Mouse (Mus musculus) frontal cortex, postnatal 36 days (tissue): ENCODE results near the gene Tbc1d19.
A peak's percentile ranks its signal among the peaks of the same experiment; 100 is the strongest.

Experiments used
- DNase-seq, 2 experiments: peaks; one replicate each; pipeline ENCODE4 v3.0.0; 2022; ENCODE audit warnings: low spot score in 2 of 2

Tbc1d19 gene

GRCm38 (mm10) chr5:53809115-53809991 lies at the start of gene Tbc1d19:
Gene Tbc1d19 (plus strand): TSS chr5:53809606.
- DNase-seq, result peak; percentile 87 to 89

GRCm38 (mm10) chr5:53759912-53760311 lies 49.5 kb upstream of the Tbc1d19 start:
- no peak for DNase-seq

- peak; percentile 8 to 41 for DNase-seq
These were observed 48.5 kb upstream of the Tbc1d19 start for GRCm38 (mm10) chr5:53760914-53761313.

GRCm38 (mm10) chr5:53761346-53761745 lies 48.1 kb upstream of the Tbc1d19 start:
- no peak for DNase-seq

- DNase-seq, result no peak
These were observed 24.4 kb upstream of the Tbc1d19 start for GRCm38 (mm10) chr5:53784818-53785520.

- no peak for DNase-seq
These were observed 8.0 kb upstream of the Tbc1d19 start for GRCm38 (mm10) chr5:53801379-53801778.

- DNase-seq, result no peak
These were observed 10.3 kb downstream of the Tbc1d19 start for GRCm38 (mm10) chr5:53819711-53820110.

- no peak for DNase-seq
These were observed 16.5 kb downstream of the Tbc1d19 start for GRCm38 (mm10) chr5:53825886-53826285.

GRCm38 (mm10) chr5:53834489-53834888 lies 25.1 kb downstream of the Tbc1d19 start:
- DNase-seq, result no peak

GRCm38 (mm10) chr5:53841256-53841655 lies 31.9 kb downstream of the Tbc1d19 start:
- DNase-seq, result no peak

- no peak for DNase-seq
These were observed 39.0 kb downstream of the Tbc1d19 start for GRCm38 (mm10) chr5:53848294-53848942.

- no peak for DNase-seq
These were observed 43.2 kb downstream of the Tbc1d19 start for GRCm38 (mm10) chr5:53852574-53852973.

- DNase-seq, result no peak
These were observed 45.2 kb downstream of the Tbc1d19 start for GRCm38 (mm10) chr5:53854561-53854960.

- DNase-seq, result no peak
These were observed 46.6 kb downstream of the Tbc1d19 start for GRCm38 (mm10) chr5:53856011-53856410.

GRCm38 (mm10) chr5:53865146-53865545 lies 55.7 kb downstream of the Tbc1d19 start:
- DNase-seq, result no peak

- DNase-seq, result no peak
These were observed 56.6 kb downstream of the Tbc1d19 start for GRCm38 (mm10) chr5:53865991-53866390.

GRCm38 (mm10) chr5:53871665-53872312 lies 62.4 kb downstream of the Tbc1d19 start:
- peak; percentile 43 to 65 for DNase-seq

- no peak for DNase-seq
These were observed 65.6 kb downstream of the Tbc1d19 start for GRCm38 (mm10) chr5:53874966-53875365.

GRCm38 (mm10) chr5:53880724-53881123 lies 71.3 kb downstream of the Tbc1d19 start:
- no peak for DNase-seq

- no peak for DNase-seq
These were observed 72.1 kb downstream of the Tbc1d19 start for GRCm38 (mm10) chr5:53881381-53881990.

- DNase-seq, result no peak
These were observed 92.0 kb downstream of the Tbc1d19 start for GRCm38 (mm10) chr5:53901406-53901805.
